Comparison of ENCODE assay signal across 14 mouse cellular contexts in genomic region chr5:111218998-111219397, GRCm38 (mm10).
DNase-seq lines count a peak whose midpoint lies in the region; ATAC-seq and TF ChIP-seq lines count a peak whose summit lies in the region.
"Had no signal": no experiment of that assay in that cellular context is flagged by ENCODE, and none has a peak within 500 bp of the region (broad histone marks: within the 10 kb centered on the region; RNA-seq: fewer than 3 reads in every experiment).

No protein-coding gene starts in this region.

- H3K4me1 ChIP-seq in embryonic facial prominence, embryonic 15.5 days, result peaks cover 57% of the 10 kb centered on the region
- peaks cover 83% of the 10 kb centered on the region for H3K4me1 ChIP-seq in embryonic facial prominence, embryonic 10.5 days
- peaks cover 34% of the 10 kb centered on the region for H3K4me1 ChIP-seq in intestine, embryonic 14.5 days (replicated peaks; ENCODE audit: control insufficient read depth, insufficient read depth, low read length)
- H3K4me1 ChIP-seq in intestine, postnatal 0 days (replicated peaks; ENCODE audit: control insufficient read depth, insufficient read depth, low read length), result peaks cover 5% of the 10 kb centered on the region
- peaks cover 91% of the 10 kb centered on the region for H3K4me1 ChIP-seq in midbrain, embryonic 13.5 days (replicated peaks)

- no peaks in the 10 kb centered on the region for H3K27me3 ChIP-seq in embryonic facial prominence, embryonic 15.5 days
- H3K27me3 ChIP-seq in embryonic facial prominence, embryonic 10.5 days (replicated peaks; ENCODE audit: low read depth, poor library complexity, severe bottlenecking), result 0 out of 2 replicates have a peak, but pooled peaks cover 8% of the 10 kb centered on the region
- no peaks in the 10 kb centered on the region for H3K27me3 ChIP-seq in intestine, embryonic 14.5 days (replicated peaks; ENCODE audit: control insufficient read depth, insufficient read depth, low read length)
- H3K27me3 ChIP-seq in intestine, postnatal 0 days (replicated peaks; ENCODE audit: control insufficient read depth, insufficient read depth, low read length), result no peaks in the 10 kb centered on the region
- peaks cover 4% of the 10 kb centered on the region for H3K27me3 ChIP-seq in midbrain, embryonic 13.5 days

- H3K27ac ChIP-seq in embryonic facial prominence, embryonic 15.5 days (replicated peaks), result 0 out of 2 replicates have a peak overlapping the region, but pooled peaks have one; percentile 17
- no peak overlapping the region for H3K27ac ChIP-seq in embryonic facial prominence, embryonic 10.5 days (replicated peaks)
- H3K27ac ChIP-seq in intestine, embryonic 14.5 days (ENCODE audit: low read depth), result peak overlapping the region; percentile 43
- no peak overlapping the region for H3K27ac ChIP-seq in intestine, postnatal 0 days (ENCODE audit: low read depth, low read length)
- H3K27ac ChIP-seq in midbrain, embryonic 13.5 days, result peak overlapping the region; percentile 95; the same call in 1 of the 2 replicates

- TF ChIP-seq POLR2A in brain, embryonic 14.5 days (IDR thresholded peaks at IDR 0.05; ENCODE audit: borderline replicate concordance, extremely low read depth, insufficient read depth, insufficient read length, poor library complexity, severe bottlenecking), result no peak

- no peak overlapping the region for H3K4me3 ChIP-seq in embryonic facial prominence, embryonic 15.5 days (replicated peaks)
- H3K4me3 ChIP-seq in embryonic facial prominence, embryonic 10.5 days, result no peak overlapping the region
- H3K4me3 ChIP-seq in intestine, embryonic 14.5 days (ENCODE audit: low read depth, low read length), result no peak overlapping the region
- no peak overlapping the region for H3K4me3 ChIP-seq in intestine, postnatal 0 days (ENCODE audit: low read depth, low read length)
- no peak overlapping the region for H3K4me3 ChIP-seq in midbrain, embryonic 13.5 days (replicated peaks)

- no peak for ATAC-seq in embryonic facial prominence, embryonic 15.5 days (ENCODE audit: insufficient number of reproducible peaks, low FRiP score, low TSS enrichment, low read depth)
- no peak for ATAC-seq in intestine, embryonic 14.5 days (replicated peaks; ENCODE audit: low FRiP score, low TSS enrichment, low read depth)
- ATAC-seq in intestine, postnatal 0 days, result no peak
- no peak for ATAC-seq in midbrain, embryonic 13.5 days
- ATAC-seq in megakaryocyte progenitor cell, adult 5-6 weeks (replicated peaks; ENCODE audit: poor library complexity), result no peak
- no peak for ATAC-seq in monocyte, adult 5-6 weeks (replicated peaks; ENCODE audit: insufficient number of reproducible peaks, low FRiP score, low TSS enrichment, poor library complexity, severe bottlenecking)

- no peak for DNase-seq in embryonic facial prominence, embryonic 10.5 days (ENCODE audit: low spot score)
- DNase-seq in intestine, embryonic 14.5 days (ENCODE audit: low spot score), result no peak
- peak; percentile 42 for DNase-seq in brain, embryonic 14.5 days (ENCODE audit: low read depth)
- DNase-seq: adrenal gland, postnatal 10 days; cerebellum, adult 8-10 months; gastrocnemius, postnatal 10 days; heart, postnatal 36 days; kidney, adult 9 months; thymus, adult 18-20 months had no signal

- WGBS in embryonic facial prominence, embryonic 15.5 days, result 60% methylated on average over 5 of the region's 5 CpGs
- 84% methylated on average over 5 of the region's 5 CpGs for WGBS in embryonic facial prominence, embryonic 10.5 days
- WGBS in intestine, embryonic 14.5 days, result 84% methylated on average over 5 of the region's 5 CpGs
- 91% methylated on average over 5 of the region's 5 CpGs for WGBS in intestine, postnatal 0 days
- 62% methylated on average over 5 of the region's 5 CpGs for WGBS in midbrain, embryonic 13.5 days

- peaks cover 11% of the 10 kb centered on the region for H3K36me3 ChIP-seq in embryonic facial prominence, embryonic 15.5 days
- H3K36me3 ChIP-seq in embryonic facial prominence, embryonic 10.5 days (replicated peaks), result peaks cover 14% of the 10 kb centered on the region
- peaks cover 11% of the 10 kb centered on the region for H3K36me3 ChIP-seq in intestine, embryonic 14.5 days (ENCODE audit: control insufficient read depth, insufficient read depth, low read length)
- peaks cover 9% of the 10 kb centered on the region; the same call in 1 of the 2 replicates for H3K36me3 ChIP-seq in intestine, postnatal 0 days (ENCODE audit: control insufficient read depth, insufficient read depth)
- peaks cover 10% of the 10 kb centered on the region for H3K36me3 ChIP-seq in midbrain, embryonic 13.5 days

- H3K9me3 ChIP-seq in embryonic facial prominence, embryonic 15.5 days (replicated peaks), result no peaks in the 10 kb centered on the region
- H3K9me3 ChIP-seq in embryonic facial prominence, embryonic 10.5 days, result no peaks in the 10 kb centered on the region
- no peaks in the 10 kb centered on the region for H3K9me3 ChIP-seq in intestine, embryonic 14.5 days (ENCODE audit: control insufficient read depth, low read length)
- H3K9me3 ChIP-seq in intestine, postnatal 0 days (ENCODE audit: control insufficient read depth), result no peaks in the 10 kb centered on the region
- no peaks in the 10 kb centered on the region for H3K9me3 ChIP-seq in midbrain, embryonic 13.5 days

- TF ChIP-seq CTCF in intestine, postnatal 0 days (IDR thresholded peaks at IDR 0.05; ENCODE audit: low read depth), result no peak
- no peak for TF ChIP-seq CTCF in brain, embryonic 14.5 days (IDR thresholded peaks at IDR 0.05; ENCODE audit: borderline replicate concordance, extremely low read depth, insufficient read depth, insufficient read length)

- H3K9ac ChIP-seq in embryonic facial prominence, embryonic 15.5 days, result no peak overlapping the region
- H3K9ac ChIP-seq in intestine, embryonic 14.5 days (ENCODE audit: low read length), result no peak overlapping the region
- H3K9ac ChIP-seq in intestine, postnatal 0 days (ENCODE audit: low read depth, low read length), result no peak overlapping the region
- no peak overlapping the region for H3K9ac ChIP-seq in midbrain, embryonic 13.5 days (replicated peaks)

- no peak overlapping the region for H3K4me2 ChIP-seq in embryonic facial prominence, embryonic 15.5 days (replicated peaks)
- no peak overlapping the region for H3K4me2 ChIP-seq in intestine, embryonic 14.5 days (ENCODE audit: low read length)
- H3K4me2 ChIP-seq in intestine, postnatal 0 days (replicated peaks; ENCODE audit: low read depth), result no peak overlapping the region
- H3K4me2 ChIP-seq in midbrain, embryonic 13.5 days (replicated peaks), result no peak overlapping the region

Comparison
In these comparisons a context has a peak if more than half of its experiments do, and no peak if none do; other contexts are left out.
1. H3K27ac ChIP-seq: peak in embryonic facial prominence, embryonic 15.5 days (single experiment), intestine, embryonic 14.5 days (single experiment) and midbrain, embryonic 13.5 days (single experiment); none in embryonic facial prominence, embryonic 10.5 days (single experiment) and intestine, postnatal 0 days (single experiment).